Mouse (Mus musculus) layer of hippocampus, adult 11-12 months (tissue): ENCODE results near the gene Fam72a.
A peak's percentile ranks its signal among the peaks of the same experiment; 100 is the strongest.

Experiments
- DNase-seq: peaks from one replicate; pipeline ENCODE4 v3.0.0; 2022; ENCODE audit warnings: low spot score

Gene Fam72a

DNA sequence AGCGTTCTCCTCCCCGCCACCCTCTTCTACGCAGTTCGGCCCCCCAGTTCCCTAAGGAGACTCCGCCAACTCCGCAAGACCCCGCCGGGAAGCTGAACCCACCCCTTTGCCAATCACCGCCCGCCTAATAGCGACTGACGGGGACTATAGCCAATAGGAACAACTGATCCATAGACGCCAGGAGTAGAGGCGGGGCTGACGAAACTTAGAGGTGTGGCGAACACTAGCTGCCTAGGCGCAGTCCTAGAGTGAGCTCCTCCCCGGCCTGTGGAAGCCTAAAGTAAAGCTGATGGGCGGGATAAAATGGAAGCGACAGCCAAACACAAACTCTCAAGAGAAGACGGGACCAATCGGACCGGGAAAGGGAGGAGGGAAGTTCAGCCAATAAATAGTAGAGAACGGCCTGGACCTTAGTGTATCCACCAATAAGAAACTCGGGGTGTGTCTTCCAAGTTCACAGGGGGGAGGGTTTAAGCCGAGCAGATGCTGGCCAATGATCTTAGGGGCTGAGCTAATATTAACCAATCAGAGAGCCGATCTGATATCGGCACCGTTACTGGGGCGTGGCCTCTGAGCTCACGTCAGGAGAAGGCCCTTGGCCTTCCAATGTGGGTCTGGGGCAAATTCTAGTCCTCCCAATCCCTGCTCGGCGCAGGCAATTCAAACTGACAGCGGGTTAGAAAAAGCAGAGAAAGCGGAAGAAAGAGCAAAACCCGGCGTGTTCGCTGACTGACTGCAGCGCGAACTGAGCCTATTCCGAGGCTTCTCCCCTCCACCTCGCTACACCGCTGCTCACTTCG lies at the start of gene Fam72a, which contains the start of gene Srgap2:
Fam72a (plus strand) TSS at position 623 of the 800 bp plus-strand sequence.
Srgap2 (minus strand) TSS at position 72 of the 800 bp plus-strand sequence.
- DNase-seq = peak; percentile 99

DNA sequence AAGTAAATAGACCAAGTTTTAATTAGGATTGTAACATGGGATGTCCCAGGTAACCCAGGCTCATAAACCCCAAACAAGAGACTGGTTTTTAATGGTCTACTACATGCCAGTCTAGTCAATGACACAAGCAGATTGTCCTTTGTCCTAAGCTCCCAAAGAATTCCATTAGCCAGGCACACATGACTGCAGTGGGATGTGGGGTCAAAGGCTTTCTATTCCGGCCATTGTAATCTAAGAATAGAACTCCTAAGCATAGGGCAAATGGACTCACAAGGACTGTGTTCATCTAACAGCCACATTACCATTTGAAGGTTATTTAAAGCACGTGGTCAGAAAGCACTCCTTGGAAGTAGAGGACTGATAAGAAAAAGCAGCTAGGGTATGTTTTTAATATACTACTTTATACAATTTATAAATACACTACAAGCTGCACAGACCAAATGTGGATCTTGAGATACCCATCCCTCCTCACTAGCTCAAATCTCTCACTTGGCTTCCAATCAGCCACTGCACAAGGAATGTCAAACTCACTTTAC lies 48.9 kb upstream of the Fam72a start:
- no peak for DNase-seq

DNA sequence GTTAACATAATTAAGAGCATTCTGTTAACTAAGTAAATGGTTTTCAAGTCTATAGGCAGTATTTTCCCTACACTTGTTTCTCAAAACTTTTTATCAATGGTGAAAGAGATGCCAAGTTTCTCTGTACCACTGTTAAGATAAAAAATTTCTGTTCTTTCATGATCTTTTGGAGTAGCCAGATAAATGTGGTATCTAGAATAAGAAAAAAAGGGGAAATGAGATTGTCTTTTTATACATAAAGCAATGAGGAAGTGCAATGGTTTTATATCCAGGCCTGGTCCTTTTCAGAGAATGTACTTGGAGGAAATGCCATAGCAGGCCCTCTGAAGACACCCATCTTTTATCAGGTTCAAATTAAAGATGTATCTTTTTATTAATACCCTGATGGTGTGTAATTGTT lies 46.3 kb upstream of the Fam72a start:
- no peak for DNase-seq

DNA sequence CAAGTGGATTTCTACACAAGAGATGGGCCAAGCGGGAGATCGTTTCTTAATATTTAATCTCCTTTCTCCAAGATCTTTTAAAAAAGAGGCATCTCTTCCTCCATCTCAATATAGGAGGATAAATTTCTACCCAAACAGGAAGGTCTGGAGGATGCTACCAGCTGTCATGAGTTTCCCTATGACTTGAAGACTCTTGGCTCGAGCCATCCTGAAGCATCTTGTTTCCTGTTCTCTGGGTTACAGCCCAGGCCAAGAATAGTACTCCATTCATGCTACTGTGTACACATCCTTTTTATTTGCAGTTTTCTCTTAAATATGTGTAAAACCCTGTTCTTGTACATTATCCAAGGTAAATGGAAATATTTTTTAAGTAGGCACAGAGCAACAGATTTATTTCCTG lies 45.5 kb upstream of the Fam72a start:
- DNase-seq = peak; percentile 38

DNA sequence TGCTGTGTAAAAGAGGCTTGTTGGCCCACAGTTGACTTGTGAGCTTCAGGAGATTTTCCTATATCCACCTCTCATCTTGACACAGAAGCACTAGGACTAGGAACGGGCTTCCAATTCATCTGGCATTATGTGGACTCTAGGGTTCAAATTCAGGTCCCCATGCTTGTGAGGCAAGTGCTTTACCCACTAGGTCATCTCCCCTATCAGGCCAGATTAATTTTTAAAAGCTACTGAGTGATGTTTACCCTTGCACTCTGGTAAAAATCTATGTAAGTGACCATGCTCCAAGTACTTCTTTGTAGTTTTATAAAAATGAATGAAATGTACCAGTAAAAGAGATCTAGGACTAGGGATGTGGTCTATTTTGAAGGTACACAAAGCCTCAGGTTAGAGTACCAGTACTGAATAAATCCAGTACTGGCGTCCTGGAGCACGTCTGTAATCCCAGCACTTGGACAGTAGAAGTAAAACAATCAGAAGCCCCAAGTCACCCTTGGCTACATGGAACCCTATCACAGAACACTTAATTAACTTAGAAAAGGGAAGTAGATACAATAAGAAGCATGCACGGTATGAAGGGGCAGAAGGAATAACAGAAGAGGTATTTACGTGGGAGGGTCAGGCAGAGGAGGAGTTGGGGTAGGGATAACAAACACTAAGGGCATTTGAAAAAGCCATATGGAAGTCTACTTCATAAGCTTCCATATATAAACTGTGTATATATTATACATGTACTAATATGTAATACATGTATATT lies 41.4 kb upstream of the Fam72a start:
- DNase-seq = no peak

DNA sequence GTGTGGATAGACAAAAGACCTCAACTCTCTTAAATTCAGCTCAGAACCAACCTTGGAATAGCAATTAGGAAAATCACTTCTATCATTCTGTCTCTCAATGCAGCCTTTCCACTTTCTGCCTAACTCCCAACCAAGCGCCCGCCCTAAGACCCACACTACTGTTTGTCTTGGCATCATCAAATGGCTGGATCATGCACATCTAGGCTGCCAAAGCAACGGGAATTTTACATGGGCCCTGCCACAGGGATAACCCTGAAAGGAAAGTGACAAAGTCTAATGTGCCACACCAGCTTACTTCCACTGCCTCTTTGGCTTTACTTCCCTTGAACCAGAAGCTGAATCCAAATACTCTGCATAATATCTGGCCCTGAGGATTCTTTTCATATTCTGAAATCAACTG lies 38.4 kb upstream of the Fam72a start:
- DNase-seq = no peak

DNA sequence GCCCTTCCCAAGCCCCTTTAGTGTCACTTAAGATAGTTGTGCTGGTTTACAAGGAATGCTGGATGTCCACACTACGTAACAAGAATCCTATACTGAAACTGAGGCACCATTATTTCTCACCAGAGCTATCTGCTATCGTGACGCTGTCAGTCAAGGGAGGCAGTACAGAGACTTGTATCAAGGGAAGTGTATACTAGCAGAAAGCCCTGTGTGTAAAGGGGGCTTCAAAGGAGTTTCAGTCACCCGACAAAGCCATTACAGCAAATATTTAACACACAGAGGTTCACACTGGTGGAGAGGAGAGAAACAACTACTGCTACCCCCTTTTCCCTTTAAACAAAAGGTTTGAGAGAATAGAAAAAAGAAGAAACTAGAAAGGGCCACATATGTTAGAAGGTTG lies 36.1 kb upstream of the Fam72a start:
- no peak for DNase-seq

DNA sequence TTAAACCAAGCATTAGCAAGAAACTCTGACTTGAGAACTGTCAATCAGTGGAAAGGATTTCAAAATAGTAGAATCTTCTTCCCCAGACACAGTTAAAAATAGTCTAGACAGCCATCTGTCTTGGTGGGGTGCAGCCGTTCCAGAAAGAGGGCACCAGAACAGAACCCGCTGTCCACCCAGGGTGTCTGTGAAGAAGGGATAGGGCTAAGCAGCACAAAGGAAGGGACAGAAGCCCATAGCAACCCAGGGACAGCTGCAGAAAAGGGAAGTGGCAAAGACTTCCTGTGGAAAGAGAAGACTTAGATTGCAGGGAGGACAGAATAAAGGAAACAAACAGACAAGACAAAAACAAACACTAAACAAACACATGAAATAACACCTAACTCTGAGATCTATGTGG lies 35.3 kb upstream of the Fam72a start:
- DNase-seq = peak; percentile 44

DNA sequence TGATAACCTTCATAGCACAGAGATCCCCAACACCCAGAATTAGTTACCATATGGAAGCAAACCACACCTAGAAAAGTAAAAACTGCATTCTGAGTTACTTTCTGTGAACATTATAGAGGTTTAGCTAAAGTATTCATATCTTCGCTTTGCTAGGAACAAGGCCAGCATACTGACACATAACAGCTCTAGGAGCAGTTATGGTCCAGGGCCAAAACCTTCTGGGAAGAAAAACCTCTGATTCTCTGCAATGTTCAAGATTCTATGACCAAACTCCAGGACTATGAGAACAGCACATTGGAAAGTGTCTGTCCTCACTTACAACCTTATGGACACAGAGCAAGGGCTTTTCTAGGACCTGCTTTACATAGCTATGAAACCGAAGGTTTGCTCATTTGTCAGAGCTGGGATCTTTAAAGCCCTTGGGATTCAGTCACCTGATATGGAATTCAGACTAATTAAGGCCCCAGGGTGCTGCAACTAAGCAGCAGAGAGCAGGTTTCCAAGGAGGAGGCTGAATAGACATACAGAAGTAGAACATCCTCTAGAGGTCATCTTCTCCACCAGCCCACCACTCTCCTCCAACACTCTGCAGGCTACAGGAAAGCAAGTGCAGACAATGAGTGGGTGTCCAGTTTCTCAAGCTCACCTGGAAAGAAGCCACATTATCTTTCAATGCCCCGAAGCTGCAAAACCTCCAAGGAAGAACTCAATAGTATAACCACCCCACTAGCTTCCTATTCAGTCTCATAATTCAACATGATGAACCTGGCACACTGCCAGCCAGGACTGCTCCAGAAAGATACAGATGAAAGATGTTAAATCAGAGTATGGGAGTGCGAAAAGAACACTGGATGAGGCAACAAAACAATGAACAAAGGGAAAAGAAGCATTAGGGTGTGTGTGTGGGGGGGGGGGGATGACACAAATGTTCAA lies 33.5 kb upstream of the Fam72a start:
- peak; percentile 43 for DNase-seq

DNA sequence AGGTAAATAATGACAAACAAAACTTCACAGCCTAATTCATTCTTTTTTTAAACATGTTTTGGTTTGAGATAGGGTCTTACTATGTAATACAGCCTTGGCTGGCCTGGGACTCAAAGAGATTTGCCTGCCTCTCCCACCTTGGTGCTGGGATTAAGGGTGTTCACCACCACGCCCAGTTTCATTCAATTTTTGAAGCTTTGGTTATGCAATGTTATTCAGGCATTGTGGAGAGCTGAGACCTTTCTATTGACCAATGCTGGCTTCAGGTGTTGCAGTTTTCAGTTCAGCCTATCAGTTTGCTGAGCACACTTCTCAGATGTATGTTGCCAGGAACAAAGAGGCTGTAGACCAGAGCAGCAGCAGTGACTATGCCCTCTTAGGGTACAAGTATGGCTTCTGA lies 29.5 kb upstream of the Fam72a start:
- no peak for DNase-seq

DNA sequence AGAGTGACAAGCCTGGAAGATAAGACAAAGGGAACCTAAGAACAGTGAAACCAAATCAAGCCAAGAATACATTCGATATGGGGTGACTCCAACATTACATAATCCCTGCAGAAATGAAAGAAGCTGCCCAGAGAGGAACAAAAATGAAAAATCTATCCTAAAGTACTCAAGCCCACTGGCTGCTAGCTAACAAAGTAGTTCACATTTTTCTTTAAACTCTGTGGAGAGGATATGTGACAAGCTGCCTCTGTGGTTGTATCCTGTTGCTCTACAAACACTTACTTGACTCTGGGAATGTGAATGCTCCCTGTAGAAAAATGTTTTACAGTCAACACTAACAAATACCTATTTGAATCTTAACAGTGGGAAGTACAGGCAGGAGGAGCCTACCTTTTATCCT lies 26.0 kb upstream of the Fam72a start:
- DNase-seq = no peak

DNA sequence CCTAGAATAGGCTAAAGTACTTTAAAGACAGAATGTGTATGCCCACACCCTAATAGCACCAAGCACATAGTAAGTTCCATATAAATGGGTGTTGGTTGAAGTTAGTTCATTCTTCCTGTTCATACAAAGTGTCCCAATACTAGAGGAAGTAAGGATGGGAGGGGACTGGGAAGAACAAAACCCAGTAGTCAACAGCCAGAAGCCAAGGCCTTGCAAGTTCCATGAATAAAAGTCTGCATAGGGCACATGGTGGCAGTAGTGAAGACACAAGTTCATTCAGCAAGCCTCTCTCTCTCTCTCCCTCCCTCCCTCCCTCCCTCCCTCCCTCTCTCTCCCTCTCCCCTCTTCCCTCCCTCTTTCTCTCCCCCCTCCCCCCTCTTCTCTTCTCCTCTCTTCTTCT lies 16.6 kb upstream of the Fam72a start:
- no peak for DNase-seq

DNA sequence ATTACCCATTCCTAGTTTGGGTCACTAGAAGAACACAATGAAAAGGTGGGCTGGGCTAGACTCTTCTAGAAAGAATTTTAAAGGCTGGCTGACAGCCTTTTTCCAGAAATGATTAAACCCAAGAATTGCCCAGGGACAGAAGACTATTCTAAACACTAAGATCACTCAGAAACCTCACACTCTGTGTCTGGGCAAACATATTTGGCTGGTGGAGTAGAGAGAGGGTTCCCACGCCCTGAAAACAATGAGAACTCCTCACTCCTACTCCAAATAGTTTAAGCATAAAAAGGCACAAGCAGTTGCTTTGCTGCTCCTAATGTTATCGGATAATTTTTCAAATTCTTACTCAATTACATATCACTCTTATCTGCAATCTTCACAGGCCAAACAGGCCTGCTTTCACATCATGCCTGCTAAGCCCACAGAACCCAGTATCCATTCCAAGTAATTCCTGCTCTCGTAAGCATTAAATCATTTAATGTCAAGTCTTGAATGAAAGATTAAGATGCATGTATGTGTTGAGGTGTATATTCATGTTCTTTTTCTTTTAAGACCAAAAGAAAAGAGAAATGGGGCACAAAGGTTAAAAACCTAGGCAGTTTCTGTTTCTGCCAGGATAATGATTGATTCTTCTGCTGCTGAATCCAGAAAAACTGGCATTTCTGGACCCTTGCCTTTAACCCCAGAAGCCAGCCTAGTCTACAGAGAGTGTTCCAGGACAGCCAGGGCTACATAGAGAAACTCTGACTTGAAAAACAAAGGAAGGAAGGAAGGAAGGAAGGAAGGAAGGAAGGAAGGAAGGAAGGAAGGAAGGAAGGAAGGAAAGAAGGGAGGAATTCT lies 15.8 kb upstream of the Fam72a start:
- DNase-seq = no peak

DNA sequence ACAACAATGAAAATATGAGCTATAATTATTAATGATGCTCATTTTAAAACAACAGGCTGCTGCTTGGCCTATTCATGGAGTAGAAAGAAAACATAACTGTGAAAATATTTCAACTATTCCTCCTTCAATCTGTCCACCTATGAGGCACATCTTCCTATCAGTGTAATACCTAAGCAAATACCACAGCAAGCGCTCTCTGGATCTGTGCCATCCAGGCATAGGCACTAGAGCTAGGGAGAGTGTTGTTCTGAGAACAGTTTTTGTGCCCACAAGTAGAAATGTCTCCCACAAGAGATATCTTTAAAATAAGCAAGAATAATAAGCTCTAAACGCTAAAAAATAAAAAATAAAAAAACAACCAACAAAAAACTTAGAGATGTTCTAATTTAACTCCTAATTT lies 14.6 kb upstream of the Fam72a start:
- no peak for DNase-seq

DNA sequence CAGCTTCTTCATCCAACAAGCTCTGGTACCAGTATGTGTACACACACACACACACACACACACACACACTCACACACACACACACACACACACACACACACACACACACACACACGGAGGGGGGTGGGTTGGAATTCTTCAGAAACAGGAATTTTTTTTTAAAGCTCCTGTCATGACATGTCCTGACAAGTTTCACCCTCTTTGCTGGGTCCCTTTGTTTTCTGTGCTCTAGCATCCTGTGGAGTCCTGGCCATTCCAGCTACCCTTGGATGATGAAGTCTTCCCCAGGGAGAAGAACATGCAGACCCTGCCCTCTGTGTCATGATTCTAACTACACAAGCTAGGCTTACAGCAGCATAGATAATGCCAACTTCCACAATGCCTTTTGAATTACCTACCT lies 13.5 kb upstream of the Fam72a start:
- no peak for DNase-seq

DNA sequence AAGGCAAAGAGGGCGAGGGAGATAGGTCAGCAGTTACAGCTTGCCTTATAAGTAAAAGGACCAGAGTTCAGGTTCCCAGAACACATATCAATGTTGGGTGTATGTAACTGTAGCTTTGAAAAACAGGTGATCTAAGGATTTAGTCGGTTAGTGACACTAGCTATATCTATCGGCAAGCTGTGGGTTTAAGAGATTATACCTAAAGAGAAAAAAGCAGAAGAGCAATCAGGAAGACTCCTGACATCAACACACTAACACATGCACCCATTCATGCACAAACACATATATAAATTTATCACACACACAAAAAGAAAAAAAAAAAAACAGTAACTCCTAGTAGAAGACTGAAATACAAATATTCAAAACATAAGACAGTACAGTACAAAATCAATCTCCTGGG lies 11.1 kb upstream of the Fam72a start:
- no peak for DNase-seq

DNA sequence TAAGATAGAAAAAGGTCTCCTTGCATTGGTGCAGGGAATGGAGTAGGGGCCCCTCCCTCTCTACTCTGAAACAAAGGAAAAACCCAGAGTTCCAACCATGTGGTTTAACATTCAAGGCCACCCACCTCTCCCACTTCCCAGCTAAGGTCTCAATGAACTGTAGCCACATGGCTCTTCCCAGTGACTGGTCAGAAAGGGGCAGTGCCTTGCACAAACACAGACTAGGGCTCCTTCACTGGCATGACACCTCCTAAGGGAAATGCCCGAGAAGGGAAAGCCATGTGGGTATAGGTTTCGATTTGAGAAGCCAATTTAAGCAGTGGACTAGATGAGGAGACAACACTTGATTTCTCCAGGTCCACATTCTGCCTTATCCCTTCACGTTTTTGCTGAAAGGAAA lies 3.9 kb upstream of the Fam72a start:
- DNase-seq = no peak

DNA sequence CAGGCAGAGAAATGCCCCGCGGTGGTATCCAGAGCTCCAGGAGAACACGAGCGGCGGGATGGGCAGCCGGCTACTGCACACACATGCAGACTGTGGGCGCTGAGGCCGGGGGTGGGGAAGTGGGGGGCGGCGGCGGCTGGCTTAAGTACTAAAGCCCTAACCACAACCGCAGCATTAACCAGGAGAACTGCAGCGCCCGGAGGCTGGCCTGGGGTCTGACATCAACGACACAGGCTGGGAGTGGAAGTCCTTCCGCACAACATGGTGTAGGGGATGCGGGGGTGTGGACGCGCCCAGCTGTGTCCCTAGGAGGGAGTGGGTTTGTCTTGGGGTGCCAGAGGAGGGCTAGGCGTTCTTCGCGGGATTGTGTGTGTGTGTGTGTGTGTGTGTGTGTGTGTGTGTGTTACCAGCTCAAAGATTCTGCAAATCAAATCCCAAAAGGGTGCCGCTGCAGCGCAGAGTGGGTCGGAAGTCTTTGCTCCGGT lies 2.6 kb upstream of the Fam72a start:
- peak; percentile 60 for DNase-seq

DNA sequence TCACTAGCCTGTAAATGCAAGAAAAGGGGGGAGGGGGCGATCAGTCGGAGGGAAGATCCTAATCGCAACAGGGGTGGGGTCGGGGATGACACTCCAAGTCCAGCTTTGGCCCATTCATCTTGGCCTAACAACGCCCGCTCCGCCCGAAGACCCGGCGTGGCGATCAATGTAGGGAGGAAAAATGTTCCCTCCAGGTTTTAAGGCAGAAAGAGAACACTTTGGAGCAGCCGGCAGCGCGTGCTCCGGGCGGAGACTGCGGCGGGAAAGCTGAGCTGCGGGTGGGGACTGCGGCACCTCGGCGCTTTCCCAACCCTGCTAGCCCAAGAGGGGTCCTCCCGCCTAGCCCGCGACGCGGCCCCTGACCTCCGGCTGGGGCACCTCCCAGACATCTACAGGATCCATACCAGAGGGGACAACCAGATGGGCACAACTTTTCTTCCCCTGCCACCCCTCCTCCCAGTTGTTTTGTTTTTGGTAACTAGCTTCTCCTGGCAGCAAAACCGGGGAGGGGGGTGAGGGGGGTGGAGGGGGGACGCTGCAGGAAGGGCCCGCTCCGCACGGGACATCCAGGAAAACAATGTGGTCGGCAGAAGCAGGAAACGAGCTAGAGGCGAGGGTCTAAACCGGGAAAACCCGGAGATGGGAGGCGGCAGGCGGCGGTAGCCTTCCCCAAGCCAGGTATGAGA lies 2.0 kb upstream of the Fam72a start:
- peak; percentile 32 for DNase-seq
